Mouse (Mus musculus) megakaryocyte progenitor cell, adult 5-6 weeks (primary cell): ENCODE results near the gene Wbp1l. TPM values are rescaled to one million over a fixed set of nuclear protein-coding genes. Genes with fewer than 3 reads are reported as not detected.

Source experiments
- ATAC-seq: replicated peaks from 2 replicates; pipeline ENCODE4 v1.8.0; 2016; ENCODE audit warnings: mild to moderate bottlenecking, moderate TSS enrichment, inconsistent platforms; ENCODE audit not compliant: poor library complexity
- total RNA-seq, 2 experiments: library from RNA; stranded (forward) in 1 of 2; stranded (reverse) in 1 of 2; fragments of 157-497, 149-512 nt in 1 of 2; fragments of 200-1000 nt in 1 of 2; gene quantifications; 2 replicates each; pipeline versions ENCODE4 v1.2.3 to v1.2.4; 2015 to 2017

Wbp1l gene
- total RNA-seq, 2 experiments from 2014 or later, result 17.0 to 23.3 TPM

GRCm38 (mm10) chr19:46625519-46625918 lies 26.6 kb downstream of the Wbp1l start:
- ATAC-seq, result no peak

GRCm38 (mm10) chr19:46628403-46628802 lies 29.5 kb downstream of the Wbp1l start:
- no peak for ATAC-seq

- peak; percentile 39; the same call in 1 of the 2 replicates for ATAC-seq
These were observed 30.9 kb downstream of the Wbp1l start for GRCm38 (mm10) chr19:46629807-46630206.

- ATAC-seq, result no peak
These were observed 32.8 kb downstream of the Wbp1l start for GRCm38 (mm10) chr19:46631637-46632036.

- ATAC-seq, result 0 out of 2 replicates have a peak, but pooled peaks have one; percentile 17
These were observed 36.9 kb downstream of the Wbp1l start for GRCm38 (mm10) chr19:46635766-46636165.

- ATAC-seq, result peak; percentile 50; the same call in 1 of the 2 replicates
These were observed 38.7 kb downstream of the Wbp1l start for GRCm38 (mm10) chr19:46637598-46637997.

GRCm38 (mm10) chr19:46639053-46639452 lies 40.2 kb downstream of the Wbp1l start:
- ATAC-seq, result no peak

GRCm38 (mm10) chr19:46639496-46639895 lies 40.6 kb downstream of the Wbp1l start:
- ATAC-seq, result no peak

- no peak for ATAC-seq
These were observed 41.9 kb downstream of the Wbp1l start for GRCm38 (mm10) chr19:46640780-46641179.

- ATAC-seq, result peak; percentile 9; the same call in 1 of the 2 replicates
These were observed 42.7 kb downstream of the Wbp1l start for GRCm38 (mm10) chr19:46641420-46642085.

- no peak for ATAC-seq
These were observed 43.4 kb downstream of the Wbp1l start for GRCm38 (mm10) chr19:46642136-46642753.

- ATAC-seq, result no peak
These were observed 44.4 kb downstream of the Wbp1l start for GRCm38 (mm10) chr19:46643236-46643635.

- no peak for ATAC-seq
These were observed 45.5 kb downstream of the Wbp1l start for GRCm38 (mm10) chr19:46644343-46644792.

GRCm38 (mm10) chr19:46644793-46645602 lies 46.1 kb downstream of the Wbp1l start:
- ATAC-seq, result no peak

GRCm38 (mm10) chr19:46646041-46646481 lies 47.2 kb downstream of the Wbp1l start:
- ATAC-seq, result no peak

- ATAC-seq, result no peak
These were observed 48.4 kb downstream of the Wbp1l start for GRCm38 (mm10) chr19:46647254-46647653.

- no peak for ATAC-seq
These were observed 49.0 kb downstream of the Wbp1l start for GRCm38 (mm10) chr19:46647850-46648249.

GRCm38 (mm10) chr19:46648565-46648964 lies 49.7 kb downstream of the Wbp1l start:
- peak; percentile 75 for ATAC-seq

GRCm38 (mm10) chr19:46653188-46653587 lies 54.3 kb downstream of the Wbp1l start:
- peak; percentile 39; the same call in 1 of the 2 replicates for ATAC-seq

GRCm38 (mm10) chr19:46653616-46654235 lies 54.8 kb downstream of the Wbp1l start:
- peak; percentile 72 for ATAC-seq

GRCm38 (mm10) chr19:46655626-46656025 lies 56.7 kb downstream of the Wbp1l start:
- ATAC-seq, result no peak
